Mouse (Mus musculus) ES-E14 (cell line): Measurements from ENCODE around the gene Faim. TPM values are rescaled to one million over a fixed set of nuclear protein-coding genes. Genes with fewer than 3 reads are reported as not detected.

Experiments used
- DNase-seq: peaks from one replicate; pipeline ENCODE4 v3.0.0-alpha.2; 2013; ENCODE audit warnings: low read depth, low spot score
- H3K27ac ChIP-seq: 2 replicates; pipeline ENCODE4 v1.5.1; 2012; ENCODE audit warnings: low read depth, mild to moderate bottlenecking, low read length, moderate library complexity, mixed read lengths; ENCODE audit not compliant: poor library complexity, insufficient read depth, severe bottlenecking
- H3K36me3 ChIP-seq: 2 replicates; pipeline ENCODE4 v1.6.1; 2012; ENCODE audit warnings: mild to moderate bottlenecking, low read length, moderate library complexity, mixed read lengths; ENCODE audit not compliant: control insufficient read depth, poor library complexity, insufficient read depth, severe bottlenecking
- H3K4me1 ChIP-seq, 2 experiments: fragments of 150-350 bp in 1 of 2; sonication (generic) in 1 of 2; 2 replicates each; pipeline ENCODE4 v1.6.1; 2012; ENCODE audit warnings: low read length in 2 of 2, mild to moderate bottlenecking in 1 of 2, mixed read lengths in 1 of 2; ENCODE audit not compliant: control insufficient read depth in 2 of 2, insufficient read depth in 2 of 2, poor library complexity in 1 of 2
- H3K4me3 ChIP-seq, 2 experiments: fragments of 150-350 bp in 1 of 2; sonication (generic) in 1 of 2; 2 replicates each; pipeline ENCODE4 v1.5.1; 2012; ENCODE audit warnings: low read length in 2 of 2, low read depth in 1 of 2, mild to moderate bottlenecking in 1 of 2, mixed read lengths in 1 of 2; ENCODE audit not compliant: insufficient read depth in 1 of 2, poor library complexity in 1 of 2, severe bottlenecking in 1 of 2
- H3K9ac ChIP-seq: 2 replicates; pipeline ENCODE4 v1.6.1; 2012; ENCODE audit warnings: low read depth, mild to moderate bottlenecking, low read length, mixed read lengths; ENCODE audit not compliant: poor library complexity, insufficient read depth, severe bottlenecking
- H3K9me3 ChIP-seq: fragments of 150-350 bp; sonication (generic); 2 replicates; pipeline ENCODE4 v1.6.1; 2012; ENCODE audit warnings: low read depth, mild to moderate bottlenecking, low read length; ENCODE audit not compliant: control insufficient read depth, insufficient read depth
- CHD2 ChIP-seq: IDR thresholded peaks from 2 replicates; pipeline ENCODE4 v1.6.1; 2014; ENCODE audit warnings: mild to moderate bottlenecking, low read depth, low read length, inconsistent platforms
- HCFC1 ChIP-seq: IDR thresholded peaks from 2 replicates; pipeline ENCODE4 v1.6.1; 2012; ENCODE audit warnings: low read length, inconsistent platforms, borderline replicate concordance; ENCODE audit not compliant: insufficient read depth
- MAFK ChIP-seq: IDR thresholded peaks from 2 replicates; pipeline ENCODE4 v1.6.1; 2014; ENCODE audit warnings: mild to moderate bottlenecking, low read depth, low read length, inconsistent platforms; ENCODE audit not compliant: insufficient read depth
- ZC3H11A ChIP-seq: IDR thresholded peaks from 2 replicates; pipeline ENCODE4 v1.6.1; 2012; ENCODE audit warnings: low read depth, mild to moderate bottlenecking, inconsistent platforms, low read length, borderline replicate concordance
- ZNF384 ChIP-seq: IDR thresholded peaks from 2 replicates; pipeline ENCODE4 v1.6.1; 2012; ENCODE audit warnings: low read depth, low read length, inconsistent platforms
- in situ Hi-C, 2 experiments: fragments of 600-800 bp; cut with MboI; formaldehyde crosslinking; loops; one replicate each; pipeline ENCODE4 v1.15.1; 2025; ENCODE audit warnings: low sequenced_read_pairs in 2 of 2, inconsistent platforms in 1 of 2; ENCODE audit not compliant: unreplicated experiment in 2 of 2
- total RNA-seq: library from RNA; depleted of rRNA; stranded (reverse); fragments of 300-350 nt; gene quantifications from 2 replicates; pipeline ENCODE4 v1.2.3, GENCODE M21; 2012

The Faim gene
- total RNA-seq, 1 experiment: 30.9 TPM

GRCm38 (mm10) chr9:98953830-98954229, 32.3 kb upstream of the Faim start:
- DNase-seq: no peak
- no peak overlapping the region for H3K27ac ChIP-seq
- H3K9ac ChIP-seq: no peak overlapping the region
- TF ChIP-seq ZNF384 (no peak), ZC3H11A (no peak), CHD2 (no peak), HCFC1 (no peak), MAFK (no peak)
- no peaks in the 10 kb centered on the region for H3K9me3 ChIP-seq
- no peaks in the 10 kb centered on the region for H3K36me3 ChIP-seq
- in situ Hi-C loops: loop anchor here (5.0 to 10.0 kb wide), 2 partner anchors 918 to 921 kb away; partner anchors contain the start of gene Sox14 (in 1 of the 2)
- no peak overlapping the region for H3K4me3 ChIP-seq
- H3K4me1 ChIP-seq: 0 out of 4 replicates have a peak, but pooled peaks cover 0 to 3% of the 10 kb centered on the region in 2 experiments

DNA sequence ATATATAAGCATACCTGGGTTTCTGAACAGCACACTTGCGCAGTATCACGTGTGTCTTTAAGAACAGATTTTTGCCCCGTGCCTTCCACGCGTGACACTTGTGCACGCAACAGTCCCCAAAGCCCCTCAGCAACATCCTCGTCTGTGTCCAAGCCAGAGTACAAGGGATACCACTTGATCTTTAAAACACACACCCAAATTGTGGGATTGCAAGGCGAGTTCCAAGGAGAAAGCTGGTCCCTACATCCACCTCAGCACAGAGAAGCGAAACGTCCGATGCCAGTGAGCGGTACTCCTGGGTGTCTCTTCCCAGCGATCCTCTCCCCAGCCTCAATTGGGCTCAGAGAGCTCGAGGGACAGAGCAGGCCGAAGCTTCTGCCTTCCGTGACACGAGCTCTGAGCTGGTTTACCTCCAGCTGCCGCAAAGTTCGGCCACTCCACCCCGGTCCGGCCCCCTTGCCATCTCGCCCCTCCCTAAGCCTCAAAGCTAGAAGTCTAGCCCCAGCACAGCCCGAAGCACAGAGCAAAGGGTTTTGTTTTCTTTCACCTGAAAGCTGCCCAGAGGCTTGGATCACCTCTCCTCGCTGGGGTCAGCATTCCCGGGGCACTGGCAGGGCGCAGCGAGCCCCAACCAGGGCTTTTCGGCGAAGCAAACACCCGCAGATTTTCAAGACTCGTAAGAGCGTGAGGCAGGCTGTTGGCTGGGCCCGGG, 31.6 kb upstream of the Faim start:
- DNase-seq: no peak
- Histone ChIP-seq H3K36me3 (no peaks in the 10 kb centered on the region), H3K27ac (no peak overlapping the region)

GRCm38 (mm10) chr9:98955103-98955715, 31.0 kb upstream of the Faim start, which contains the start of gene Foxl2:
Gene Foxl2, plus strand, starts transcription at chr9:98955288.
- TF ChIP-seq MAFK: no peak
- TF ChIP-seq HCFC1: 0 out of 2 replicates have a peak, but pooled peaks have one; percentile 10
- TF ChIP-seq CHD2: no peak
- no peak for TF ChIP-seq ZNF384
- no peak for TF ChIP-seq ZC3H11A
- no peak within 1 kb of the TSS for H3K27ac ChIP-seq

More for the DNA sequence above, 31.6 kb upstream of the Faim start:
- Histone ChIP-seq H3K9ac (0 out of 2 replicates have a peak overlapping the region, but pooled peaks have one; percentile 28), H3K4me3 (peak overlapping the region; percentile 49 to 52), H3K9me3 (no peaks in the 10 kb centered on the region), H3K4me1 (0 out of 4 replicates have a peak, but pooled peaks cover 0 to 3% of the 10 kb centered on the region in 2 experiments)
- TF ChIP-seq CHD2 (no peak), MAFK (no peak), ZNF384 (no peak), HCFC1 (no peak), ZC3H11A (no peak)
- in situ Hi-C loops: loop anchor here (5.0 to 10.0 kb wide), 2 partner anchors 918 to 920 kb away; partner anchors contain the start of gene Sox14 (in 1 of the 2)

DNA sequence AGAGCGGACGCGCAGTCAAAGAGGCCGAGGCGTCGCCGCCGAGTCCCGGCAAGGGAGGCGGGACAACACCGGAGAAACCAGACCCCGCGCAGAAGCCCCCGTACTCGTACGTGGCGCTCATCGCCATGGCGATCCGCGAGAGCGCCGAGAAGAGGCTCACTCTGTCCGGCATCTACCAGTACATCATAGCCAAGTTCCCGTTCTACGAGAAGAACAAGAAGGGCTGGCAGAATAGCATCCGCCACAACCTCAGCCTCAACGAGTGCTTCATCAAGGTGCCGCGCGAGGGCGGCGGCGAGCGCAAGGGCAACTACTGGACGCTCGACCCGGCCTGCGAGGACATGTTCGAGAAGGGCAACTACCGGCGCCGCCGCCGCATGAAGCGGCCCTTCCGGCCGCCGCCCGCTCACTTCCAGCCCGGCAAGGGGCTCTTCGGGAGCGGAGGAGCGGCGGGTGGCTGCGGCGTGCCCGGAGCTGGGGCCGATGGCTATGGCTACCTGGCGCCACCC, 30.4 kb upstream of the Faim start:
- in situ Hi-C loops: loop anchor here in 1 of 2 experiments (10.0 kb wide), 1 partner anchor 919 kb away; the partner anchor contains the start of gene Sox14
- H3K9ac ChIP-seq: peak overlapping the region; percentile 12; the same call in 1 of the 2 replicates
- H3K4me1 ChIP-seq: 0 out of 4 replicates have a peak, but pooled peaks cover 0 to 3% of the 10 kb centered on the region in 2 experiments
- H3K9me3 ChIP-seq: no peaks in the 10 kb centered on the region
- no peak overlapping the region for H3K27ac ChIP-seq
- peak overlapping the region; percentile 49 to 52 for H3K4me3 ChIP-seq
- no peaks in the 10 kb centered on the region for H3K36me3 ChIP-seq
- DNase-seq: no peak
- no peak for TF ChIP-seq HCFC1
- TF ChIP-seq CHD2: no peak
- TF ChIP-seq ZC3H11A: no peak
- no peak for TF ChIP-seq ZNF384
- TF ChIP-seq MAFK: no peak

More at GRCm38 (mm10) chr9:98955103-98955715, 31.0 kb upstream of the Faim start, which contains the start of gene Foxl2:
- Histone ChIP-seq H3K9me3 (no peaks in the 10 kb centered on the region), H3K4me3 (peak within 1 kb of the TSS; percentile 49 to 52), H3K9ac (peak within 1 kb of the TSS; percentile 28; the same call in 1 of the 2 replicates), H3K4me1 (0 out of 4 replicates have a peak, but pooled peaks cover 0 to 3% of the 10 kb centered on the region in 2 experiments), H3K36me3 (no peaks in the 10 kb centered on the region)
- in situ Hi-C loops: loop anchor here in 1 of 2 experiments (10.0 kb wide), 1 partner anchor 920 kb away; the partner anchor contains the start of gene Sox14
- no peak for DNase-seq
